In genomic region chr16:25963856-25964255, GRCm38 (mm10) we compare ENCODE assay signal across 8 mouse cellular contexts.
DNase-seq lines count a peak whose midpoint lies in the region; ATAC-seq lines count a peak whose summit lies in the region.

No protein-coding gene starts in this region.

- peak; percentile 61 for DNase-seq in CD4-positive, CD25-positive, alpha-beta regulatory T cell, adult 2 months (ENCODE audit: low read depth, low spot score)
- DNase-seq in ovary, postnatal 10 days (ENCODE audit: low spot score), result peak; percentile 16
- no peak for DNase-seq in ovary, adult 18-20 months (ENCODE audit: low spot score)
- DNase-seq in cerebellum, postnatal 36 days, result peak; percentile 23 to 51
- peak; percentile 46 for DNase-seq in hindlimb bud, embryonic 11.5 days (ENCODE audit: extremely low spot score, low read depth, low spot score)
- DNase-seq in lung, adult 18-20 months, result peak; percentile 17 to 64
- DNase-seq in right cerebral cortex, postnatal 14 days, result peak; percentile 42

- ATAC-seq in CD4-positive, CD25-positive, alpha-beta regulatory T cell, adult 4 months, result no peak
